In the genomic region with DNA sequence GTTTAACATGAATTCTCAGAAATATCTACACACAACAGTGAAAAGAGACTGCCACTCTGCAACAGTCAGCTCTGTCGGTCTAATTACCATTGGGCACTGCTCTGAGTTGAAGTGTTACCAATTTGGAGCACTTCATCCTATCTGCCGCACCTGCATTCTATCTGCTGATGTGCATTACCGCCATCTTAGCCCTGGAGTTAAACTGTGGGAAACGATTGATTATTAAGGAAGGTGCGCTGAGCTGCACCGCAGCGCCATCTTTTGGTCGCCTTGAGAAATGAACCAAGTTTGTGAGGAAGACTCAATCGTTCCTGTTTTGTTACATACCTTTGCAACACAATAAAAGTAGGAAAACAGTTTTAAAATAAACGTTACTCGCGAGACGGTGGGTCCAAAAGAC, we compare ENCODE assay signal across 8 mouse cellular contexts.
DNase-seq lines count a peak whose midpoint lies in the region; ATAC-seq and TF ChIP-seq lines count a peak whose summit lies in the region.

No protein-coding gene starts in this region.

- DNase-seq in lung, adult 2 months, result no peak
- no peak for DNase-seq in lung, postnatal 25 days (ENCODE audit: low spot score)
- peak; percentile 10 to 43 for DNase-seq in cerebellum, postnatal 25 days
- DNase-seq in frontal cortex, postnatal 10 days (ENCODE audit: low spot score in 2 of 2), result peak; percentile 4 to 60
- peak; percentile 63 to 66 for DNase-seq in left cerebral cortex, adult 18-20 months (ENCODE audit: low spot score in 2 of 2)
- no peak for DNase-seq in urinary bladder, postnatal 10 days (ENCODE audit: low spot score)
- no peak for DNase-seq in thymus, postnatal 14 days

- TF ChIP-seq POLR2A in lung, adult 2 months (IDR thresholded peaks at IDR 0.05; ENCODE audit: borderline replicate concordance, extremely low read depth, low read depth, low read length), result no peak

- WGBS in lung, adult 2 months, result 8% methylated on average over 13 of the region's 13 CpGs
- WGBS in neural tube, embryonic 15.5 days, result 5% methylated on average over 13 of the region's 13 CpGs

- H3K4me3 ChIP-seq in lung, adult 2 months (replicated peaks; ENCODE audit: extremely low read depth, low read depth, low read length), result no peak overlapping the region
- no peak overlapping the region for H3K4me3 ChIP-seq in neural tube, embryonic 15.5 days (replicated peaks)

- no peaks in the 10 kb centered on the region for H3K9me3 ChIP-seq in neural tube, embryonic 15.5 days (replicated peaks)

- 0 out of 2 replicates have a peak, but pooled peaks have one; percentile 23 for TF ChIP-seq CTCF in lung, adult 2 months (IDR thresholded peaks at IDR 0.05; ENCODE audit: insufficient read depth, low read length)

- peak; percentile 70; the same call in 1 of the 2 replicates for ATAC-seq in neural tube, embryonic 15.5 days (ENCODE audit: low FRiP score)

- no peak overlapping the region for H3K9ac ChIP-seq in neural tube, embryonic 15.5 days (replicated peaks)

- peak overlapping the region; percentile 36 for H3K4me2 ChIP-seq in neural tube, embryonic 15.5 days

- no peak overlapping the region for H3K27ac ChIP-seq in neural tube, embryonic 15.5 days (replicated peaks)

- H3K4me1 ChIP-seq in lung, adult 2 months (ENCODE audit: control insufficient read depth, insufficient read depth, low read length), result no peaks in the 10 kb centered on the region
- no peaks in the 10 kb centered on the region for H3K4me1 ChIP-seq in neural tube, embryonic 15.5 days

- no peaks in the 10 kb centered on the region for H3K27me3 ChIP-seq in neural tube, embryonic 15.5 days (replicated peaks)

- no peaks in the 10 kb centered on the region for H3K36me3 ChIP-seq in neural tube, embryonic 15.5 days

Comparison
In these comparisons a context has a peak if more than half of its experiments do, and no peak if none do; other contexts are left out.
1. DNase-seq: peak in cerebellum, postnatal 25 days (2 of 2), frontal cortex, postnatal 10 days (2 of 2) and left cerebral cortex, adult 18-20 months (2 of 2); none in lung, adult 2 months (single experiment), lung, postnatal 25 days (single experiment), urinary bladder, postnatal 10 days (single experiment) and thymus, postnatal 14 days (single experiment).